Mouse (Mus musculus) erythroblast, embryonic 14.5 days (primary cell): ENCODE measurements around the gene Ptrh1.

Experiments used
- GATA1 ChIP-seq: IDR thresholded peaks from 2 replicates; pipeline ENCODE4 v1.6.1; 2012; ENCODE audit warnings: low read length, inconsistent platforms, mixed read lengths
- TAL1 ChIP-seq: IDR thresholded peaks from 3 replicates; pipeline ENCODE4 v1.6.1; 2012; ENCODE audit warnings: low read length, inconsistent platforms, mixed read lengths

DNA sequence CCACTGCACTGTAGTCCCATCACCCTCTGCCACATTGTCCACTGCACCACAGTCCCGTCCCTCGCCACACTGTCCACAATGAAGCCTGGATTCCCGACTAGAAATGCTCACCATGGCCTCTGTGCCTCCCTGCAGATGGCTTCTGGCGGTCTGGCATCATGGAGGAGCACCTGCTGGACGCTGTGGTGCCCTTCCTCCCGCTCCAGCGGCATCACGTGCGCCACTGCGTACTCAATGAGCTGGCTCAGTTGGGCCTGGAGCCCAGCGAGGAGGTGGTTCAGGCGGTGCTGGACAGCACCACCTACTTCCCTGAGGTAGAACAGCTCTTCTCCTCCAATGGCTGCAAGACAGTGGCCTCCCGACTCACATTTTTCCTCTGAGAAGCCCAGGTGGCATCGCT is 14.2 kb upstream of the Ptrh1 start:
- TF ChIP-seq GATA1 (no peak), TAL1 (no peak)
